ENCODE assay signal across 20 mouse cellular contexts in genomic region chr13:72303126-72303760, GRCm38 (mm10).
DNase-seq lines count a peak whose midpoint lies in the region; ATAC-seq and TF ChIP-seq lines count a peak whose summit lies in the region.
"Had no signal": no experiment of that assay in that cellular context is flagged by ENCODE, and none has a peak within 500 bp of the region (broad histone marks: within the 10 kb centered on the region; RNA-seq: fewer than 3 reads in every experiment).

No protein-coding gene starts in this region.

- peak; percentile 66 for ATAC-seq in forebrain, postnatal 0 days
- no peak for ATAC-seq in hindbrain, postnatal 0 days
- peak; percentile 21; the same call in 1 of the 2 replicates for ATAC-seq in midbrain, postnatal 0 days (ENCODE audit: low FRiP score)
- ATAC-seq: intestine, embryonic 16.5 days had no signal

- intact Hi-C loops in heart, postnatal 14 days (cut with DNase I): no loop called here

- 0 out of 2 replicates have a peak overlapping the region, but pooled peaks have one; percentile 5 for H3K4me3 ChIP-seq in forebrain, postnatal 0 days (ENCODE audit: low read depth, low read length)
- no peak overlapping the region for H3K4me3 ChIP-seq in hindbrain, postnatal 0 days (ENCODE audit: low read length)
- no peak overlapping the region for H3K4me3 ChIP-seq in midbrain, postnatal 0 days (ENCODE audit: low read depth, low read length)
- no peak overlapping the region for H3K4me3 ChIP-seq in cerebellum, adult 2 months (replicated peaks; ENCODE audit: insufficient read depth, low read depth, low read length)
- H3K4me3 ChIP-seq: heart, embryonic 12.5 days; liver, embryonic 13.5 days; lung, embryonic 15.5 days; stomach, embryonic 15.5 days had no signal

- no peak for TF ChIP-seq POLR2A in brain, embryonic 14.5 days (IDR thresholded peaks at IDR 0.05; ENCODE audit: borderline replicate concordance, extremely low read depth, insufficient read depth, insufficient read length, poor library complexity, severe bottlenecking)
- no peak for TF ChIP-seq POLR2A in cerebellum, adult 2 months (IDR thresholded peaks at IDR 0.05; ENCODE audit: borderline replicate concordance, insufficient read depth, low read length)

- no peak overlapping the region for H3K27ac ChIP-seq in forebrain, postnatal 0 days (ENCODE audit: low read depth, low read length)
- H3K27ac ChIP-seq in hindbrain, postnatal 0 days: no peak overlapping the region
- H3K27ac ChIP-seq in midbrain, postnatal 0 days (ENCODE audit: low read depth, low read length): peak overlapping the region; percentile 65
- H3K27ac ChIP-seq in cerebellum, adult 2 months (ENCODE audit: insufficient read depth, low read length): no peak overlapping the region
- H3K27ac ChIP-seq: liver, embryonic 13.5 days; lung, embryonic 15.5 days; macrophage; stomach, embryonic 15.5 days had no signal

- H3K4me1 ChIP-seq in forebrain, postnatal 0 days (ENCODE audit: insufficient read depth): peaks cover 11% of the 10 kb centered on the region
- H3K4me1 ChIP-seq in hindbrain, postnatal 0 days (ENCODE audit: insufficient read depth, low read length): no peaks in the 10 kb centered on the region
- H3K4me1 ChIP-seq in midbrain, postnatal 0 days (ENCODE audit: insufficient read depth, low read length): peaks cover 11% of the 10 kb centered on the region; the same call in 1 of the 2 replicates
- H3K4me1 ChIP-seq in cerebellum, adult 2 months (ENCODE audit: control insufficient read depth, insufficient read depth, low read length): no peaks in the 10 kb centered on the region
- H3K4me1 ChIP-seq: liver, embryonic 13.5 days; stomach, embryonic 15.5 days had no signal

- WGBS in forebrain, postnatal 0 days: 19% methylated on average over 15 of the region's 15 CpGs
- WGBS in hindbrain, postnatal 0 days: 19% methylated on average over 15 of the region's 15 CpGs
- WGBS in midbrain, postnatal 0 days: 18% methylated on average over 15 of the region's 15 CpGs
- 19% methylated on average over 15 of the region's 15 CpGs for WGBS in cerebellum, adult 2 months

- no peak for TF ChIP-seq CTCF in brain, embryonic 14.5 days (IDR thresholded peaks at IDR 0.05; ENCODE audit: borderline replicate concordance, extremely low read depth, insufficient read depth, insufficient read length)
- no peak for TF ChIP-seq CTCF in forebrain, postnatal 0 days (IDR thresholded peaks at IDR 0.05; ENCODE audit: low read depth)
- no peak for TF ChIP-seq CTCF in hindbrain, postnatal 0 days (IDR thresholded peaks at IDR 0.05; ENCODE audit: low read depth)
- no peak for TF ChIP-seq CTCF in midbrain, postnatal 0 days (IDR thresholded peaks at IDR 0.05)
- TF ChIP-seq CTCF in cerebellum, adult 2 months (IDR thresholded peaks at IDR 0.05; ENCODE audit: borderline replicate concordance, insufficient read depth, low read depth, low read length): no peak

- no peaks in the 10 kb centered on the region for H3K36me3 ChIP-seq in forebrain, postnatal 0 days (ENCODE audit: insufficient read depth)
- no peaks in the 10 kb centered on the region for H3K36me3 ChIP-seq in hindbrain, postnatal 0 days (ENCODE audit: insufficient read depth, low read length)
- no peaks in the 10 kb centered on the region for H3K36me3 ChIP-seq in midbrain, postnatal 0 days (ENCODE audit: insufficient read depth, low read length)
- H3K36me3 ChIP-seq: heart, embryonic 12.5 days; liver, embryonic 13.5 days; lung, embryonic 15.5 days; stomach, embryonic 15.5 days had no signal

- no peak overlapping the region for H3K9ac ChIP-seq in forebrain, postnatal 0 days
- H3K9ac ChIP-seq in hindbrain, postnatal 0 days (replicated peaks; ENCODE audit: low read length): no peak overlapping the region
- H3K9ac ChIP-seq in midbrain, postnatal 0 days (replicated peaks; ENCODE audit: low read length, poor library complexity, severe bottlenecking): peak overlapping the region; percentile 19; the same call in 1 of the 2 replicates
- H3K9ac ChIP-seq: heart, embryonic 12.5 days; liver, embryonic 13.5 days; lung, embryonic 15.5 days; stomach, embryonic 15.5 days had no signal

- H3K27me3 ChIP-seq in forebrain, postnatal 0 days (ENCODE audit: insufficient read depth, low read length): peaks cover 55% of the 10 kb centered on the region
- H3K27me3 ChIP-seq in hindbrain, postnatal 0 days (ENCODE audit: insufficient read depth, low read length): peaks cover 11% of the 10 kb centered on the region
- H3K27me3 ChIP-seq in midbrain, postnatal 0 days (ENCODE audit: insufficient read depth, low read length): no peaks in the 10 kb centered on the region
- peaks cover 1% of the 10 kb centered on the region; the same call in 1 of the 2 replicates for H3K27me3 ChIP-seq in cerebellum, adult 2 months (ENCODE audit: control insufficient read depth, insufficient read depth, low read length)
- H3K27me3 ChIP-seq: liver, embryonic 13.5 days; stomach, embryonic 15.5 days had no signal

- peak overlapping the region; percentile 15 for H3K4me2 ChIP-seq in forebrain, postnatal 0 days (ENCODE audit: low read depth)
- H3K4me2 ChIP-seq in hindbrain, postnatal 0 days (ENCODE audit: low read depth, low read length): 0 out of 2 replicates have a peak overlapping the region, but pooled peaks have one; percentile 17
- peak overlapping the region; percentile 33 for H3K4me2 ChIP-seq in midbrain, postnatal 0 days (ENCODE audit: low read depth, low read length, poor library complexity, severe bottlenecking)
- H3K4me2 ChIP-seq: heart, embryonic 12.5 days; liver, embryonic 13.5 days; lung, embryonic 15.5 days; stomach, embryonic 15.5 days had no signal

- H3K9me3 ChIP-seq in forebrain, postnatal 0 days (ENCODE audit: low read length): no peaks in the 10 kb centered on the region
- no peaks in the 10 kb centered on the region for H3K9me3 ChIP-seq in hindbrain, postnatal 0 days (ENCODE audit: low read length)
- no peaks in the 10 kb centered on the region for H3K9me3 ChIP-seq in midbrain, postnatal 0 days (ENCODE audit: low read length)
- H3K9me3 ChIP-seq: heart, embryonic 12.5 days; liver, embryonic 13.5 days; lung, embryonic 15.5 days; stomach, embryonic 15.5 days had no signal

- DNase-seq in brain, embryonic 14.5 days (ENCODE audit: low read depth): peak; percentile 65
- DNase-seq in forebrain, postnatal 0 days: peak; percentile 56
- DNase-seq in hindbrain, postnatal 0 days (ENCODE audit: low spot score): peak; percentile 42
- DNase-seq in midbrain, postnatal 0 days (ENCODE audit: low spot score): peak; percentile 24
- no peak for DNase-seq in cerebellum, adult 2 months
- DNase-seq in embryo, embryonic 9.5 days (ENCODE audit: extremely low spot score): no peak
- no peak for DNase-seq in spleen, postnatal 36 days (ENCODE audit: low spot score in 2 of 2)
- no peak for DNase-seq in heart, postnatal 14 days
- DNase-seq: adrenal gland, postnatal 14 days; cerebellum, postnatal 14 days; gastrocnemius, postnatal 36 days; heart, postnatal 36 days; liver, embryonic 13.5 days; spleen, adult 18-20 months; thymus, postnatal 25 days had no signal

Comparison
In these comparisons a context has a peak if more than half of its experiments do, and no peak if none do; other contexts are left out.
1. DNase-seq: peak in brain, embryonic 14.5 days (single experiment), forebrain, postnatal 0 days (single experiment), hindbrain, postnatal 0 days (single experiment) and midbrain, postnatal 0 days (single experiment); none in cerebellum, adult 2 months (0 of 2), embryo, embryonic 9.5 days (single experiment), spleen, postnatal 36 days (0 of 2) and heart, postnatal 14 days (0 of 2).
2. Peak in every context shown above with its lines, with median percentiles within 50 percentile points of each other: H3K4me2 ChIP-seq.